Mouse (Mus musculus): Measurements from ENCODE around the gene Col8a2. TPM values are rescaled to one million over a fixed set of nuclear protein-coding genes. Genes with fewer than 3 reads are reported as not detected.
A peak's percentile ranks its signal among the peaks of the same experiment; 100 is the strongest.

Gene Col8a2
- polyA plus RNA-seq, 1 experiment from 2014 or later = 4.6 TPM

DNA sequence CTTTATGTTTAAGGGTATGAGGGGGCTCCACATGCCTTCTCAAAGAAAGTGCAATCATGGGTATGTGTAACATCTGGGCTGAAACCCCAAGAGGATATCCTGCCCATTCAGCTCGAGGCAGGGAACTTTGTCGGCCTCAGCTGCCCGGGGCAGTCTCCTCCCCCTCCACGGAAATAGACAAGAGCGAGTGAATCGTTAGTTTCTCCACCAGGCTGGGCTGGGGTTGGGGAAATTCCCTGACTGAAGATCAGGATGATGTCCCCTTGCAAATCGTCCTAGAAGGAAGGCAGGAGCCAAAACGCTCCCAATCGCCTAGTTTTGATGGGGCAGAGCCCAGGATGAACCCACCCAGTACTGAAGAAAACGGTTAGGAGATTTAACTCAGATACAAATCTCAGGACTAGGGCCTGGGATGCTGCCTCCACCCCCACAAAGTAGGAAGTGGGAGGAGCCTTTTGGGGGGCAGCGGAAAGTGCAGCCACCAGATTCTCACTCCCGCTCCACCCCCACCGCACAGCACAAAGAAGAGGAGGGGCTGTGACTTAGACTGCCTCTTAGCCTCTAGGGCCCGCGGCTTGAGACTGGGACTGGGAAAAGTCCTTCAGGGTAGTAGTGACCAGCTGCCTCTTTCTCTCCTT lies 27.0 kb upstream of the Col8a2 start:
- ATAC-seq (ENCODE audit: low read depth) = peak; percentile 56
- H3K9ac ChIP-seq (ENCODE audit: low read length) = peak overlapping the region; percentile 25
- H3K4me1 ChIP-seq (replicated peaks; ENCODE audit: control insufficient read depth, insufficient read depth, low read length) = peaks cover 48% of the 10 kb centered on the region
- H3K27ac ChIP-seq (ENCODE audit: low read length) = peak overlapping the region; percentile 95
- no peaks in the 10 kb centered on the region for H3K36me3 ChIP-seq (ENCODE audit: control insufficient read depth, insufficient read depth, low read length)
- peak overlapping the region; percentile 24 for H3K4me3 ChIP-seq (ENCODE audit: low read length)
- no peaks in the 10 kb centered on the region for H3K27me3 ChIP-seq (ENCODE audit: control insufficient read depth, insufficient read depth, low read depth, low read length)
- peak overlapping the region; percentile 48 for H3K4me2 ChIP-seq (ENCODE audit: low read depth, low read length)
- 1% methylated on average over 15 of the region's 15 CpGs for whole genome bisulfite sequencing
- no peaks in the 10 kb centered on the region for H3K9me3 ChIP-seq (ENCODE audit: control insufficient read depth, low read length)

- no peak overlapping the region for H3K4me3 ChIP-seq (ENCODE audit: low read length)
- peak overlapping the region; percentile 48 for H3K4me2 ChIP-seq (ENCODE audit: low read depth, low read length)
- H3K9me3 ChIP-seq (ENCODE audit: control insufficient read depth, low read length) = no peaks in the 10 kb centered on the region
- no peaks in the 10 kb centered on the region for H3K36me3 ChIP-seq (ENCODE audit: control insufficient read depth, insufficient read depth, low read length)
- peak; percentile 8; the same call in 1 of the 2 replicates for ATAC-seq (ENCODE audit: low read depth)
- H3K27ac ChIP-seq (ENCODE audit: low read length) = peak overlapping the region; percentile 95
- 6% methylated on average over 10 of the region's 10 CpGs for WGBS
- peaks cover 44% of the 10 kb centered on the region for H3K4me1 ChIP-seq (replicated peaks; ENCODE audit: control insufficient read depth, insufficient read depth, low read length)
- no peaks in the 10 kb centered on the region for H3K27me3 ChIP-seq (ENCODE audit: control insufficient read depth, insufficient read depth, low read depth, low read length)
- H3K9ac ChIP-seq (ENCODE audit: low read length) = peak overlapping the region; percentile 25
These were observed 25.9 kb upstream of the Col8a2 start for GRCm38 (mm10) chr4:126260520-126261201.

GRCm38 (mm10) chr4:126261266-126261665 lies 25.3 kb upstream of the Col8a2 start:
- Histone ChIP-seq H3K9ac (ENCODE audit: low read length) (no peak overlapping the region), H3K27ac (ENCODE audit: low read length) (peak overlapping the region; percentile 95), H3K4me1 (replicated peaks; ENCODE audit: control insufficient read depth, insufficient read depth, low read length) (peaks cover 44% of the 10 kb centered on the region), H3K4me2 (ENCODE audit: low read depth, low read length) (no peak overlapping the region), H3K27me3 (ENCODE audit: control insufficient read depth, insufficient read depth, low read depth, low read length) (no peaks in the 10 kb centered on the region), H3K9me3 (ENCODE audit: control insufficient read depth, low read length) (no peaks in the 10 kb centered on the region), H3K4me3 (ENCODE audit: low read length) (no peak overlapping the region), H3K36me3 (ENCODE audit: control insufficient read depth, insufficient read depth, low read length) (no peaks in the 10 kb centered on the region)
- ATAC-seq (ENCODE audit: low read depth) = no peak
- WGBS = 70% methylated on average over 6 of the region's 6 CpGs

DNA sequence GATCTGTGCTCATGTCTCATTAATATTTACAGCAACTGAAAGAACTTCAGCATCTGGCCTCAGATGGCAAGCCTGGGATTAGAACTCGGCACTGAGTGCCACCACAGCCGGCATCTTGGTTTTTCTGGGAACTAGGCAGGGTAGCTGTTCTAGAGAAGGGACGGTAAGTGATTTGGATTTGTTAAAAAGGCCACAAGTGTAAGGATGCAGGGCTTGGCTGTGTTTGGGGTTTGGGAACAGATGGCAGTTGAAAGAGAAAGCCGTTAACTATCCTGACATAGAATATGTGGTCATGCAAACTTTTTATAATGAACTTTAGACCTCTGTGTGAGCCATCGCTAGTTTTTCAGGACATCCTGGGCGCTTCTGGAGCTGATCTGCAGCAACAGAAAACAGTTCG lies 24.9 kb upstream of the Col8a2 start:
- Histone ChIP-seq H3K9me3 (ENCODE audit: control insufficient read depth, low read length) (no peaks in the 10 kb centered on the region), H3K36me3 (ENCODE audit: control insufficient read depth, insufficient read depth, low read length) (no peaks in the 10 kb centered on the region), H3K4me2 (ENCODE audit: low read depth, low read length) (peak overlapping the region; percentile 30; the same call in 1 of the 2 replicates), H3K27me3 (ENCODE audit: control insufficient read depth, insufficient read depth, low read depth, low read length) (no peaks in the 10 kb centered on the region), H3K4me1 (replicated peaks; ENCODE audit: control insufficient read depth, insufficient read depth, low read length) (peaks cover 44% of the 10 kb centered on the region), H3K9ac (ENCODE audit: low read length) (no peak overlapping the region), H3K27ac (ENCODE audit: low read length) (peak overlapping the region; percentile 95), H3K4me3 (ENCODE audit: low read length) (0 out of 2 replicates have a peak overlapping the region, but pooled peaks have one; percentile 4)
- ATAC-seq (ENCODE audit: low read depth) = no peak
- 42% methylated on average over 7 of the region's 7 CpGs for WGBS

DNA sequence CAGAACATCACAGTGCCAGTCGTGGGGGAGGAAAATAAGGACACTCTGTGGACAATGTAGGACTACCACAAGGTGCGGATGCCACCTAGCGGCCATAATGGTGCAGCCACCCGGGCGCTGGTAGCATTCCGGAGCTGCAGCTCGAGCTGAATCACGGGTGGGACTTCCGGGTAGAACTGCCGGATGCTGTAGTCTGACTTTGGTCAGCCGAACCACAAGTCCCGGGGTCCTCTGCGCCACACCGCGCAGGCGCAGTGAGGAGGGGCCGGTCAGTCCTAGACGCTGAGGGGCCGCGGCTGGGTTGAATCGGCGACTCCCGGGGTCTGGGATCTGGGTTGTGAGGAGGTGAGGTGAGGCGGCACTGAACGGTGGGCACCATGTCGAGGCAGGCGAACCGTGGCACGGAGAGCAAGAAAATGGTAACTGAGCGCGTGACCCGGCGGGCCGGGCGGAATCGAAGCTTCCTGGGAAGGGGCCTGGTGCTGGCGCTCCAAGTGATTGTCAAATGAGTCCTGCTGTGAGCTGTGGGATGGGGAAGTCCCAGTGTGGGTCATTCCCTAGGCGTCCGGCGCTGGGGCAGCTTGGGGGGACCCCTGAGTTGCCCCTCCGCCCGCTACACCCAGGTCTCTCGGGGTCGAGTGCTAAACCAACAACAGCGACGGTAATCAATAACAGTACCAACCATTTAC lies 24.3 kb upstream of the Col8a2 start, which contains the start of gene Trappc3:
TSS of gene Trappc3 (plus strand) at position 207 of the 689 bp plus-strand sequence.
- WGBS = under 1% methylated on average over 46 of the region's 46 CpGs
- peaks cover 40% of the 10 kb centered on the region for H3K4me1 ChIP-seq (replicated peaks; ENCODE audit: control insufficient read depth, insufficient read depth, low read length)

DNA sequence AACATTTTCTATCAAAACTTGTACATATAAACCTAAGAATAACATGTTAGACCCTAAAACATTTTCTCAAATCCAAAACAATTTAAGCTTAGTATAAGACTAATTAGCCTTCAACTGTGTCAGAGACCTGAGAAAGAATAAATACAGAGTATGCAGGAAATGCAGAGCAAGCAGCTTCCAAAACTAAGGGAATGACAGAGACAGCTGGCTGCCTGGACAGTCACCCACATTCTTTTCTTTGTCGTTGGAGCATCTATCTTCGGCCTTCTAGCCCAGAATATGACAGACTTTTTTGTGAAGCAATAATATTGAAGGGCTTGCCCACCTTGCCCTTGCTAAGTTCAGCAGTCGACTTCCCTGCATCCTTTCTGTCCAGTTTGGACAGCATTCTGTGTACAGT lies 17.3 kb upstream of the Col8a2 start:
- Histone ChIP-seq H3K9me3 (ENCODE audit: control insufficient read depth, low read length) (no peaks in the 10 kb centered on the region), H3K27me3 (ENCODE audit: control insufficient read depth, insufficient read depth, low read depth, low read length) (no peaks in the 10 kb centered on the region), H3K4me2 (ENCODE audit: low read depth, low read length) (no peak overlapping the region), H3K36me3 (ENCODE audit: control insufficient read depth, insufficient read depth, low read length) (peaks cover 9% of the 10 kb centered on the region), H3K9ac (ENCODE audit: low read length) (no peak overlapping the region), H3K4me1 (replicated peaks; ENCODE audit: control insufficient read depth, insufficient read depth, low read length) (no peaks in the 10 kb centered on the region), H3K4me3 (ENCODE audit: low read length) (no peak overlapping the region), H3K27ac (ENCODE audit: low read length) (no peak overlapping the region)
- 71% methylated on average over 3 of the region's 3 CpGs for WGBS
- no peak for ATAC-seq (ENCODE audit: low read depth)

More for the DNA sequence above, 24.3 kb upstream of the Col8a2 start, which contains the start of gene Trappc3:
- Histone ChIP-seq H3K27me3 (ENCODE audit: control insufficient read depth, insufficient read depth, low read depth, low read length) (no peaks in the 10 kb centered on the region), H3K4me2 (ENCODE audit: low read depth, low read length) (peak within 1 kb of the TSS; percentile 84), H3K36me3 (ENCODE audit: control insufficient read depth, insufficient read depth, low read length) (no peaks in the 10 kb centered on the region), H3K9me3 (ENCODE audit: control insufficient read depth, low read length) (no peaks in the 10 kb centered on the region), H3K9ac (ENCODE audit: low read length) (peak within 1 kb of the TSS; percentile 83), H3K27ac (ENCODE audit: low read length) (peak within 1 kb of the TSS; percentile 95), H3K4me3 (ENCODE audit: low read length) (peak within 1 kb of the TSS; percentile 77)
- peak; percentile 92 for ATAC-seq (ENCODE audit: low read depth)

DNA sequence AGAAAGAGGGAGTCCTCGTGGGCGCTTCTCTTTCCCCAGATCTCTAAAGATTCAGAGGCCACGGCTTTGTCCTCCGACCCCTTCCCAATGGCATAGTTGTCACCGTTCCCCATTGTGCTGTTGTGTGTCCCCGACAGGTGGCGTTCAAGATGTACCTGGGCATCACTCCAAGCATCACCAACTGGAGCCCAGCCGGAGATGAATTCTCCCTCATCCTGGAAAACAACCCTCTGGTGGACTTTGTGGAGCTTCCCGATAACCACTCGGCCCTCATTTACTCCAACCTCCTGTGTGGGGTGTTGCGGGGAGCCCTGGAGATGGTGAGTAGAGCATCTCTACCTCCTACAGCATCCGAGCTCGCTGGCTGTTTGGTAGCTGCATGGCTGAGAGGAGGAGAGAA lies 12.8 kb upstream of the Col8a2 start:
- H3K36me3 ChIP-seq (ENCODE audit: control insufficient read depth, insufficient read depth, low read length) = peaks cover 9% of the 10 kb centered on the region
- H3K9me3 ChIP-seq (ENCODE audit: control insufficient read depth, low read length) = no peaks in the 10 kb centered on the region
- no peak for ATAC-seq (ENCODE audit: low read depth)
- no peak overlapping the region for H3K27ac ChIP-seq (ENCODE audit: low read length)
- H3K4me3 ChIP-seq (ENCODE audit: low read length) = no peak overlapping the region
- WGBS = 81% methylated on average over 13 of the region's 13 CpGs
- H3K9ac ChIP-seq (ENCODE audit: low read length) = no peak overlapping the region
- H3K4me1 ChIP-seq (replicated peaks; ENCODE audit: control insufficient read depth, insufficient read depth, low read length) = no peaks in the 10 kb centered on the region; the same call in 1 of the 2 replicates
- no peaks in the 10 kb centered on the region for H3K27me3 ChIP-seq (ENCODE audit: control insufficient read depth, insufficient read depth, low read depth, low read length)
- H3K4me2 ChIP-seq (ENCODE audit: low read depth, low read length) = no peak overlapping the region

DNA sequence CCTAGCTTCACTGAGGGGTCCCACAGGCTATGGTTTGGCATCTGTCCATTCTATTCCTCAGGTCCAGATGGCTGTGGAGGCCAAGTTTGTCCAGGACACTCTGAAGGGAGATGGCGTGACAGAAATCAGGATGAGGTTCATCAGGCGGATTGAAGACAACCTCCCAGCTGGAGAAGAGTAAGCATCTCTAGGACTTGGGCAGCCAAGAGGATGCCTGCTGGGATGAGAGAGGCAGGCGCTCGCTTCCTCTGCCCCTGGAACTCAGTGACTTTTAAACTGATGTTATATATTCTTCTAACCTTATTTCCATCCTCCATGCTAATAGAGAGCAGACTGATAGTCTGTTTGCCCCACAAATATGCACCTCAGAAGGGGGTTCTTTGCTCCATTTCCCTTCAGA lies 11.5 kb upstream of the Col8a2 start:
- Histone ChIP-seq H3K27ac (ENCODE audit: low read length) (no peak overlapping the region), H3K9me3 (ENCODE audit: control insufficient read depth, low read length) (no peaks in the 10 kb centered on the region), H3K4me3 (ENCODE audit: low read length) (no peak overlapping the region), H3K9ac (ENCODE audit: low read length) (no peak overlapping the region), H3K4me1 (replicated peaks; ENCODE audit: control insufficient read depth, insufficient read depth, low read length) (no peaks in the 10 kb centered on the region; the same call in 1 of the 2 replicates), H3K36me3 (ENCODE audit: control insufficient read depth, insufficient read depth, low read length) (peaks cover 9% of the 10 kb centered on the region), H3K27me3 (ENCODE audit: control insufficient read depth, insufficient read depth, low read depth, low read length) (no peaks in the 10 kb centered on the region), H3K4me2 (ENCODE audit: low read depth, low read length) (no peak overlapping the region)
- ATAC-seq (ENCODE audit: low read depth) = no peak
- WGBS = 84% methylated on average over 4 of the region's 4 CpGs

DNA sequence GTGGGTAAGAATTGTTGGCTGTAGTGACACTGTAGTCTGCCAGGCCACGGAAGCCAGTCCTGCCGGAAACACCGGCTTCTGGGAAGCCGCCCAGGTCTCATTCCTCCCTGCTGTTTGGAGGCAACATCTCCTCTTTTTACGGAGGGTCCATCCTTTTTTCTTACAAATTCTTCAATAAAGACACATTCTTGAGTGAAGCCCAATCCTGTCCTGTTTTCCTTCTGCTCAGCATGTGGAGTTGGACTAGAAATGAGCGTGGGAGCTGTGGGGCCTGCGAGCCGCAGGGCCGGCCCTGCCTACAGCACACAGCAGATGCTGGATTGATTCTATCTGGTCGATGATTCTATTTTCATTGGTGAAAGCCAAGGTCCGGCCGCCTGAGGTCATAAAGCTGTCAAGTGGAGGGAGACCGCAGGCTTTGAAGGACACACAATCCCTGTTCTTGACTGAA lies 10.9 kb upstream of the Col8a2 start:
- 81% methylated on average over 13 of the region's 13 CpGs for WGBS
- H3K36me3 ChIP-seq (ENCODE audit: control insufficient read depth, insufficient read depth, low read length) = peaks cover 9% of the 10 kb centered on the region
- no peak overlapping the region for H3K4me3 ChIP-seq (ENCODE audit: low read length)
- ATAC-seq (ENCODE audit: low read depth) = no peak
- H3K27me3 ChIP-seq (ENCODE audit: control insufficient read depth, insufficient read depth, low read depth, low read length) = no peaks in the 10 kb centered on the region
- H3K9ac ChIP-seq (ENCODE audit: low read length) = no peak overlapping the region
- no peaks in the 10 kb centered on the region for H3K9me3 ChIP-seq (ENCODE audit: control insufficient read depth, low read length)
- H3K4me2 ChIP-seq (ENCODE audit: low read depth, low read length) = no peak overlapping the region
- H3K27ac ChIP-seq (ENCODE audit: low read length) = no peak overlapping the region
- no peaks in the 10 kb centered on the region; the same call in 1 of the 2 replicates for H3K4me1 ChIP-seq (replicated peaks; ENCODE audit: control insufficient read depth, insufficient read depth, low read length)

All from lung, embryonic 16.5 days (tissue).